Mouse (Mus musculus) midbrain, embryonic 10.5 days (tissue): ENCODE measurements around the gene Cdh8. TPM values are rescaled to one million over a fixed set of nuclear protein-coding genes. Genes with fewer than 3 reads are reported as not detected.

Source experiments
- DNase-seq: peaks from one replicate; pipeline ENCODE4 v3.0.0-alpha.2; 2017; ENCODE audit warnings: low spot score
- H3K27ac ChIP-seq: fragments of 300-500 bp; sonication (generic); replicated peaks from 2 replicates; pipeline ENCODE4 v1.5.1; 2016; ENCODE audit warnings: mild to moderate bottlenecking
- H3K27me3 ChIP-seq: fragments of 300-500 bp; sonication (generic); 2 replicates; pipeline ENCODE4 v1.6.1; 2016; ENCODE audit warnings: low read depth, mild to moderate bottlenecking; ENCODE audit not compliant: poor library complexity, severe bottlenecking
- H3K36me3 ChIP-seq: fragments of 300-500 bp; sonication (generic); 2 replicates; pipeline ENCODE4 v1.6.1; 2016; ENCODE audit warnings: mild to moderate bottlenecking, moderate library complexity
- H3K4me1 ChIP-seq: fragments of 300-500 bp; sonication (generic); 2 replicates; pipeline ENCODE4 v1.6.1; 2016
- H3K4me3 ChIP-seq: fragments of 300-500 bp; sonication (generic); 2 replicates; pipeline ENCODE4 v1.5.1; 2016; ENCODE audit warnings: mild to moderate bottlenecking, moderate library complexity
- H3K9me3 ChIP-seq: fragments of 300-500 bp; sonication (generic); replicated peaks from 2 replicates; pipeline ENCODE4 v1.6.1; 2016; ENCODE audit warnings: mild to moderate bottlenecking
- WGBS: fragments of 180-500 bp; shearing (Covaris S2); methylation state at CpG from one replicate; pipeline ENCODE4 v1.1.7; 2016; 5-methylcytosine and 5-hydroxymethylcytosine counted together
- polyA plus RNA-seq: library from polyadenylated mRNA; unstranded; fragments of >200 nt; fragmentation: Nextera tagmentation; extraction: Ambion mirVana; gene quantifications from 2 replicates; pipeline ENCODE4 v1.2.1, GENCODE M21; 2016

Gene Cdh8
- polyA plus RNA-seq, 1 experiment from 2014 or later, result 8.7 TPM

- no peak for DNase-seq
- Histone ChIP-seq H3K4me3 (no peak overlapping the region), H3K9me3 (no peaks in the 10 kb centered on the region), H3K27ac (no peak overlapping the region), H3K27me3 (no peaks in the 10 kb centered on the region), H3K36me3 (no peaks in the 10 kb centered on the region), H3K4me1 (no peaks in the 10 kb centered on the region)
- 92% methylated on average over 7 of the region's 7 CpGs for WGBS
These were observed 47.8 kb downstream of the Cdh8 start for GRCm38 (mm10) chr8:99368449-99368848.

GRCm38 (mm10) chr8:99353923-99354322 is 62.3 kb downstream of the Cdh8 start:
- Histone ChIP-seq H3K9me3 (no peaks in the 10 kb centered on the region), H3K36me3 (no peaks in the 10 kb centered on the region), H3K27ac (no peak overlapping the region), H3K4me3 (no peak overlapping the region), H3K27me3 (no peaks in the 10 kb centered on the region), H3K4me1 (peaks cover 7% of the 10 kb centered on the region; the same call in 1 of the 2 replicates)
- no peak for DNase-seq
- 90% methylated on average over 3 of the region's 3 CpGs for WGBS

GRCm38 (mm10) chr8:99353221-99353620 is 63.0 kb downstream of the Cdh8 start:
- DNase-seq, result no peak
- WGBS, result 86% methylated on average over 1 of the region's 1 CpGs
- H3K4me3 ChIP-seq, result no peak overlapping the region

GRCm38 (mm10) chr8:99349456-99349855 is 66.8 kb downstream of the Cdh8 start:
- Histone ChIP-seq H3K27ac (no peak overlapping the region), H3K36me3 (no peaks in the 10 kb centered on the region), H3K4me3 (no peak overlapping the region), H3K9me3 (no peaks in the 10 kb centered on the region), H3K4me1 (peaks cover 28% of the 10 kb centered on the region), H3K27me3 (no peaks in the 10 kb centered on the region)
- no peak for DNase-seq

More at GRCm38 (mm10) chr8:99353221-99353620, 63.0 kb downstream of the Cdh8 start:
- Histone ChIP-seq H3K27me3 (no peaks in the 10 kb centered on the region), H3K36me3 (no peaks in the 10 kb centered on the region), H3K27ac (no peak overlapping the region), H3K4me1 (peaks cover 14% of the 10 kb centered on the region), H3K9me3 (no peaks in the 10 kb centered on the region)

- WGBS, result 63% methylated on average over 3 of the region's 3 CpGs
- H3K36me3 ChIP-seq, result no peaks in the 10 kb centered on the region
- DNase-seq, result no peak
These were observed 67.7 kb downstream of the Cdh8 start for GRCm38 (mm10) chr8:99348618-99349017.

GRCm38 (mm10) chr8:99339310-99339709 is 77.0 kb downstream of the Cdh8 start:
- Histone ChIP-seq H3K4me1 (peaks cover 27% of the 10 kb centered on the region), H3K9me3 (no peaks in the 10 kb centered on the region), H3K27ac (no peak overlapping the region), H3K27me3 (no peaks in the 10 kb centered on the region), H3K36me3 (no peaks in the 10 kb centered on the region), H3K4me3 (no peak overlapping the region)
- WGBS, result 61% methylated on average over 1 of the region's 1 CpGs
- no peak for DNase-seq

More at GRCm38 (mm10) chr8:99348618-99349017, 67.7 kb downstream of the Cdh8 start:
- peaks cover 28% of the 10 kb centered on the region for H3K4me1 ChIP-seq
- H3K4me3 ChIP-seq, result no peak overlapping the region
- H3K27ac ChIP-seq, result 0 out of 2 replicates have a peak overlapping the region, but pooled peaks have one; percentile 38
- H3K9me3 ChIP-seq, result no peaks in the 10 kb centered on the region
- no peaks in the 10 kb centered on the region for H3K27me3 ChIP-seq

- H3K4me1 ChIP-seq, result no peaks in the 10 kb centered on the region
- H3K27me3 ChIP-seq, result no peaks in the 10 kb centered on the region
- H3K4me3 ChIP-seq, result no peak overlapping the region
- no peaks in the 10 kb centered on the region for H3K36me3 ChIP-seq
- H3K27ac ChIP-seq, result no peak overlapping the region
- no peaks in the 10 kb centered on the region for H3K9me3 ChIP-seq
- WGBS, result 80% methylated on average over 5 of the region's 5 CpGs
- DNase-seq, result no peak
These were observed 88.7 kb downstream of the Cdh8 start for GRCm38 (mm10) chr8:99327559-99327958.

GRCm38 (mm10) chr8:99314561-99314960 is 101.7 kb downstream of the Cdh8 start:
- DNase-seq, result no peak
- H3K4me1 ChIP-seq, result no peaks in the 10 kb centered on the region
- WGBS, result 89% methylated on average over 2 of the region's 2 CpGs

GRCm38 (mm10) chr8:99304184-99304583 is 112.1 kb downstream of the Cdh8 start:
- Histone ChIP-seq H3K27me3 (no peaks in the 10 kb centered on the region), H3K27ac (no peak overlapping the region), H3K36me3 (no peaks in the 10 kb centered on the region), H3K4me1 (no peaks in the 10 kb centered on the region), H3K4me3 (no peak overlapping the region), H3K9me3 (no peaks in the 10 kb centered on the region)
- WGBS, result 91% methylated on average over 4 of the region's 4 CpGs
- no peak for DNase-seq

More at GRCm38 (mm10) chr8:99314561-99314960, 101.7 kb downstream of the Cdh8 start:
- no peaks in the 10 kb centered on the region for H3K36me3 ChIP-seq
- H3K4me3 ChIP-seq, result no peak overlapping the region
- H3K9me3 ChIP-seq, result no peaks in the 10 kb centered on the region
- no peaks in the 10 kb centered on the region for H3K27me3 ChIP-seq
- H3K27ac ChIP-seq, result no peak overlapping the region

- Histone ChIP-seq H3K9me3 (no peaks in the 10 kb centered on the region), H3K36me3 (no peaks in the 10 kb centered on the region), H3K27ac (no peak overlapping the region), H3K4me3 (no peak overlapping the region), H3K4me1 (no peaks in the 10 kb centered on the region), H3K27me3 (no peaks in the 10 kb centered on the region)
- WGBS, result 90% methylated on average over 1 of the region's 1 CpGs
- DNase-seq, result no peak
These were observed 126.1 kb downstream of the Cdh8 start for GRCm38 (mm10) chr8:99290201-99290600.

GRCm38 (mm10) chr8:99285103-99285502 is 131.2 kb downstream of the Cdh8 start:
- no peaks in the 10 kb centered on the region for H3K27me3 ChIP-seq
- WGBS, result 95% methylated on average over 1 of the region's 1 CpGs
- no peak for DNase-seq
- H3K36me3 ChIP-seq, result no peaks in the 10 kb centered on the region
- H3K4me3 ChIP-seq, result no peak overlapping the region
- H3K4me1 ChIP-seq, result no peaks in the 10 kb centered on the region; the same call in 1 of the 2 replicates
- no peaks in the 10 kb centered on the region for H3K9me3 ChIP-seq
- H3K27ac ChIP-seq, result no peak overlapping the region

GRCm38 (mm10) chr8:99280375-99280774 is 135.9 kb downstream of the Cdh8 start:
- no peaks in the 10 kb centered on the region for H3K27me3 ChIP-seq
- H3K9me3 ChIP-seq, result no peaks in the 10 kb centered on the region
- H3K27ac ChIP-seq, result no peak overlapping the region
- H3K4me3 ChIP-seq, result no peak overlapping the region
- H3K4me1 ChIP-seq, result no peaks in the 10 kb centered on the region; the same call in 1 of the 2 replicates
- no peak for DNase-seq
- no peaks in the 10 kb centered on the region for H3K36me3 ChIP-seq

- no peaks in the 10 kb centered on the region for H3K9me3 ChIP-seq
- WGBS, result 52% methylated on average over 3 of the region's 3 CpGs
- H3K4me1 ChIP-seq, result peaks cover 6% of the 10 kb centered on the region
- H3K4me3 ChIP-seq, result no peak overlapping the region
- no peaks in the 10 kb centered on the region for H3K27me3 ChIP-seq
- no peak for DNase-seq
- H3K27ac ChIP-seq, result no peak overlapping the region
- H3K36me3 ChIP-seq, result no peaks in the 10 kb centered on the region
These were observed 149.1 kb downstream of the Cdh8 start for GRCm38 (mm10) chr8:99267133-99267532.

GRCm38 (mm10) chr8:99234372-99234771 is 181.9 kb downstream of the Cdh8 start:
- Histone ChIP-seq H3K27ac (no peak overlapping the region), H3K4me3 (no peak overlapping the region), H3K36me3 (no peaks in the 10 kb centered on the region), H3K27me3 (no peaks in the 10 kb centered on the region), H3K9me3 (no peaks in the 10 kb centered on the region), H3K4me1 (peaks cover 26% of the 10 kb centered on the region)
- DNase-seq, result no peak
- 73% methylated on average over 4 of the region's 4 CpGs for WGBS
